Mouse (Mus musculus) cerebellum, postnatal 10 days (tissue): Measurements from ENCODE around the gene Myocd.

ENCODE experiments used
- DNase-seq, 2 experiments: peaks; one replicate each; pipeline ENCODE4 v3.0.0; 2021; ENCODE audit warnings: mixed read lengths in 2 of 2

The Myocd gene

GRCm38 (mm10) chr11:65213806-65214205, 56.0 kb downstream of the Myocd start:
- DNase-seq, result no peak

- DNase-seq, result no peak
Measured at GRCm38 (mm10) chr11:65211701-65212100, 58.1 kb downstream of the Myocd start.

GRCm38 (mm10) chr11:65209441-65209840, 60.3 kb downstream of the Myocd start:
- no peak for DNase-seq

- peak; percentile 61 to 69 for DNase-seq
Measured at GRCm38 (mm10) chr11:65205306-65205705, 64.5 kb downstream of the Myocd start.

- DNase-seq, result peak; percentile 25 to 27
Measured at GRCm38 (mm10) chr11:65204651-65205050, 65.1 kb downstream of the Myocd start.

GRCm38 (mm10) chr11:65203020-65203419, 66.8 kb downstream of the Myocd start:
- DNase-seq, result no peak

GRCm38 (mm10) chr11:65202236-65202635, 67.6 kb downstream of the Myocd start:
- no peak for DNase-seq

GRCm38 (mm10) chr11:65198026-65198425, 71.8 kb downstream of the Myocd start:
- DNase-seq, result no peak

GRCm38 (mm10) chr11:65197280-65197679, 72.5 kb downstream of the Myocd start:
- DNase-seq, result peak; percentile 90 to 92

- no peak for DNase-seq
Measured at GRCm38 (mm10) chr11:65186974-65187373, 82.8 kb downstream of the Myocd start.

- no peak for DNase-seq
Measured at GRCm38 (mm10) chr11:65185114-65185513, 84.7 kb downstream of the Myocd start.

- DNase-seq, result no peak
Measured at GRCm38 (mm10) chr11:65170121-65170750, 99.6 kb downstream of the Myocd start.

- peak; percentile 86 to 90 for DNase-seq
Measured at GRCm38 (mm10) chr11:65162767-65163120, 107.0 kb downstream of the Myocd start, which contains the start of gene Arhgap44. Arhgap44 (minus strand) TSS chr11:65162961.

GRCm38 (mm10) chr11:65161881-65162766, 107.7 kb downstream of the Myocd start:
- DNase-seq, result peak; percentile 79 to 80

- DNase-seq, result peak; percentile 39 to 52
Measured at GRCm38 (mm10) chr11:65160991-65161880, 108.6 kb downstream of the Myocd start.

- no peak for DNase-seq
Measured at GRCm38 (mm10) chr11:65159791-65160190, 110.0 kb downstream of the Myocd start, which contains the start of gene 1700086D15Rik. 1700086D15Rik (minus strand) TSS chr11:65159891.

GRCm38 (mm10) chr11:65158658-65158990, 111.2 kb downstream of the Myocd start:
- no peak for DNase-seq

- DNase-seq, result no peak
Measured at GRCm38 (mm10) chr11:65157966-65158657, 111.7 kb downstream of the Myocd start.

- DNase-seq, result peak; percentile 21 to 36
Measured at GRCm38 (mm10) chr11:65153006-65153405, 116.8 kb downstream of the Myocd start.

GRCm38 (mm10) chr11:65148441-65148840, 121.3 kb downstream of the Myocd start:
- DNase-seq, result no peak

GRCm38 (mm10) chr11:65142838-65143417, 126.9 kb downstream of the Myocd start:
- DNase-seq, result no peak

- DNase-seq, result no peak
Measured at GRCm38 (mm10) chr11:65139030-65139429, 130.8 kb downstream of the Myocd start.
